Mouse (Mus musculus): ENCODE measurements around the gene Gm11549. TPM values are rescaled to one million over a fixed set of nuclear protein-coding genes. Genes with fewer than 3 reads are reported as not detected.

Gene Gm11549
- polyA plus RNA-seq, 1 experiment, result 0.04 TPM

- Histone ChIP-seq H3K4me1 (ENCODE audit: control insufficient read depth, insufficient read depth, insufficient read length) (0 out of 2 replicates have a peak, but pooled peaks cover 1% of the 10 kb centered on the region), H3K27me3 (ENCODE audit: control insufficient read depth, insufficient read depth, low read length) (no peaks in the 10 kb centered on the region), H3K4me3 (ENCODE audit: extremely low read depth, insufficient read depth, insufficient read length) (no peak overlapping the region), H3K36me3 (ENCODE audit: control insufficient read depth, insufficient read depth, low read length) (no peaks in the 10 kb centered on the region), H3K27ac (ENCODE audit: insufficient read depth, low read length) (no peak overlapping the region)
- TF ChIP-seq CTCF (IDR thresholded peaks at IDR 0.05; ENCODE audit: extremely low read depth, insufficient read depth, insufficient read length, insufficient replicate concordance) (no peak), POLR2A (IDR thresholded peaks at IDR 0.05; ENCODE audit: low read depth, low read length) (no peak)
- DNase-seq (ENCODE audit: low read depth in 1 of 2, low spot score in 2 of 2), result no peak
- WGBS, result 90% methylated on average over 4 of the region's 4 CpGs
These were observed 37.3 kb downstream of the Gm11549 start for GRCm38 (mm10) chr3:36484292-36484691.

GRCm38 (mm10) chr3:36482940-36483339 lies 38.7 kb downstream of the Gm11549 start:
- no peak overlapping the region for H3K27ac ChIP-seq (ENCODE audit: insufficient read depth, low read length)
- no peaks in the 10 kb centered on the region for H3K27me3 ChIP-seq (ENCODE audit: control insufficient read depth, insufficient read depth, low read length)
- no peaks in the 10 kb centered on the region for H3K4me1 ChIP-seq (ENCODE audit: control insufficient read depth, insufficient read depth, insufficient read length)
- H3K4me3 ChIP-seq (ENCODE audit: extremely low read depth, insufficient read depth, insufficient read length), result no peak overlapping the region
- no peak for DNase-seq (ENCODE audit: low read depth in 1 of 2, low spot score in 2 of 2)
- TF ChIP-seq CTCF (IDR thresholded peaks at IDR 0.05; ENCODE audit: extremely low read depth, insufficient read depth, insufficient read length, insufficient replicate concordance) (no peak), POLR2A (IDR thresholded peaks at IDR 0.05; ENCODE audit: low read depth, low read length) (no peak)
- H3K36me3 ChIP-seq (ENCODE audit: control insufficient read depth, insufficient read depth, low read length), result no peaks in the 10 kb centered on the region
- 84% methylated on average over 9 of the region's 9 CpGs for WGBS

DNA sequence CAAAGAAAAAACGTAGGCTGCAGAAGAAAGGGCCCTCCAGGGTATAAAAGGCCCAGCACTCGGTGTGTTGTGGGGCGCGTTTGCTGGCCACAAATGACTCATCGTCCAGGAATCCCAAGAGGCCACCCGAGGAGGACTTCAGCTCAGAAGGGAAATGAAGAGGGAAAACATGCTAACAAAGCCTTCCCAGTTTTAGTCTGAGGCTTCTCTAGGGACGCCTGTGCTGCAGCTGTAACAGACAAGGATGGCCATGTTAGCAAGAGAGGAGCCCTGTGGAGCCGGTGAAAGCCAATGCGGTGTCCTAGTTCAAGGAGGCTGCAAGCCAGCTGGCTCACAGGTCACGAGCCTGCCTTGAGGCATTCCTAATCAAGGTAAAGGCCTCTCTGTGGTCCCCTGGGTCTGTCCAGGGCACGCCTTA lies 39.8 kb downstream of the Gm11549 start:
- no peak overlapping the region for H3K4me3 ChIP-seq (ENCODE audit: extremely low read depth, insufficient read depth, insufficient read length)
- H3K4me1 ChIP-seq (ENCODE audit: control insufficient read depth, insufficient read depth, insufficient read length), result no peaks in the 10 kb centered on the region
- no peak for TF ChIP-seq CTCF (IDR thresholded peaks at IDR 0.05; ENCODE audit: extremely low read depth, insufficient read depth, insufficient read length, insufficient replicate concordance)
- no peak for TF ChIP-seq POLR2A (IDR thresholded peaks at IDR 0.05; ENCODE audit: low read depth, low read length)
- H3K36me3 ChIP-seq (ENCODE audit: control insufficient read depth, insufficient read depth, low read length), result no peaks in the 10 kb centered on the region
- peak overlapping the region; percentile 35; the same call in 1 of the 2 replicates for H3K27ac ChIP-seq (ENCODE audit: insufficient read depth, low read length)
- DNase-seq (ENCODE audit: low read depth in 1 of 2, low spot score in 2 of 2), result no peak
- 56% methylated on average over 11 of the region's 11 CpGs for WGBS
- H3K27me3 ChIP-seq (ENCODE audit: control insufficient read depth, insufficient read depth, low read length), result no peaks in the 10 kb centered on the region

- Histone ChIP-seq H3K27ac (ENCODE audit: insufficient read depth, low read length) (no peak overlapping the region), H3K4me3 (ENCODE audit: extremely low read depth, insufficient read depth, insufficient read length) (no peak overlapping the region), H3K4me1 (ENCODE audit: control insufficient read depth, insufficient read depth, insufficient read length) (no peaks in the 10 kb centered on the region; the same call in 1 of the 2 replicates), H3K27me3 (ENCODE audit: control insufficient read depth, insufficient read depth, low read length) (no peaks in the 10 kb centered on the region), H3K36me3 (ENCODE audit: control insufficient read depth, insufficient read depth, low read length) (no peaks in the 10 kb centered on the region)
- no peak for DNase-seq (ENCODE audit: low read depth in 1 of 2, low spot score in 2 of 2)
- 83% methylated on average over 2 of the region's 2 CpGs for WGBS
- no peak for TF ChIP-seq POLR2A (IDR thresholded peaks at IDR 0.05; ENCODE audit: low read depth, low read length)
These were observed 41.1 kb downstream of the Gm11549 start for GRCm38 (mm10) chr3:36480486-36480885.

DNA sequence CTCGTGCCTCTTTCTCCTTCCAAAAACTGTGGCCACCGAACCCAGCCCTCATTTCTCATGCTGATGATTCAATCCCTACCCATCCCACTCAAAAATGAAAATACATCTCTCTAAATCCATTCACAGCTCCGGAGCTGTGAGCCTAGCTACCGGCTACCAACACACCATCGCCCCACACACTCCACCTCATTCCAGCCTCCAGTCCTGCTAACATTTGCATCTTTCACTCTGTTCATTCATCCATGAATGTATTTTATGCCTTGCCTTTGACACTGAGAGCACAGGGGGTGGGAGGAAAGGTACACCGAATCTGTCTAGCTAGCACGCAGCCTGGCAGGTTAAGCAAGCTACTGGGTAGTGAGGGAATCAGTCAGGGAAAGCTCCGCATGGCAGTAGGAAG lies 42.8 kb downstream of the Gm11549 start:
- WGBS, result 95% methylated on average over 8 of the region's 8 CpGs
- Histone ChIP-seq H3K4me1 (ENCODE audit: control insufficient read depth, insufficient read depth, insufficient read length) (no peaks in the 10 kb centered on the region; the same call in 1 of the 2 replicates), H3K4me3 (ENCODE audit: extremely low read depth, insufficient read depth, insufficient read length) (no peak overlapping the region), H3K27ac (ENCODE audit: insufficient read depth, low read length) (no peak overlapping the region), H3K36me3 (ENCODE audit: control insufficient read depth, insufficient read depth, low read length) (no peaks in the 10 kb centered on the region), H3K27me3 (ENCODE audit: control insufficient read depth, insufficient read depth, low read length) (no peaks in the 10 kb centered on the region)
- DNase-seq (ENCODE audit: low read depth in 1 of 2, low spot score in 2 of 2), result no peak
- TF ChIP-seq POLR2A (IDR thresholded peaks at IDR 0.05; ENCODE audit: low read depth, low read length) (no peak), CTCF (IDR thresholded peaks at IDR 0.05; ENCODE audit: extremely low read depth, insufficient read depth, insufficient read length, insufficient replicate concordance) (no peak)

GRCm38 (mm10) chr3:36476261-36477155 lies 45.1 kb downstream of the Gm11549 start:
- H3K4me1 ChIP-seq (ENCODE audit: control insufficient read depth, insufficient read depth, insufficient read length), result no peaks in the 10 kb centered on the region; the same call in 1 of the 2 replicates
- WGBS, result 53% methylated on average over 20 of the region's 20 CpGs
- no peaks in the 10 kb centered on the region for H3K27me3 ChIP-seq (ENCODE audit: control insufficient read depth, insufficient read depth, low read length)
- peak in 1 of 2 experiments; percentile 10 for DNase-seq (ENCODE audit: low read depth in 1 of 2, low spot score in 2 of 2)
- peak overlapping the region; percentile 34 for H3K27ac ChIP-seq (ENCODE audit: insufficient read depth, low read length)
- H3K4me3 ChIP-seq (ENCODE audit: extremely low read depth, insufficient read depth, insufficient read length), result peak overlapping the region; percentile 72
- TF ChIP-seq POLR2A (IDR thresholded peaks at IDR 0.05; ENCODE audit: low read depth, low read length) (no peak), CTCF (IDR thresholded peaks at IDR 0.05; ENCODE audit: extremely low read depth, insufficient read depth, insufficient read length, insufficient replicate concordance) (no peak)
- no peaks in the 10 kb centered on the region for H3K36me3 ChIP-seq (ENCODE audit: control insufficient read depth, insufficient read depth, low read length)
